Comparison of ENCODE assay signal across 30 mouse cellular contexts in the genomic region with DNA sequence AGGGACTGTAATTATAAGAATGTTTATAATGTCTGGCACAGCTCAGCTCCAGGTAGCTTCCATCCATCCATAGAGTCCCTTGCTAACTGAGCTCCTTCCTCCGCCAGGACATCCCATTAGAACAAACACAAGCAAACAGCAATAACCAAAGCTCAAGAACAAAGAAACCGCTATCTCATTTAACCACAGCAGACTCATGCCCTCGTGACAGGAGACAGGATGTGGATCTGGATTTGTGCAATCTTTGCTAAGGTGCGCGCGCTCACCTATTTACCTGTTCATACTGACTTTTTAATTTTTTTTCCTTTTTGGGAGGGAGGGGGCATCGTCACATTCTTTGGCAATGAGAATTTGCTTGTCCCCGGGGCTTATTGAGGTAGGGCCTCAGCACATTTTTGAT.
DNase-seq lines count a peak whose midpoint lies in the region; ATAC-seq and TF ChIP-seq lines count a peak whose summit lies in the region.
"Had no signal": no experiment of that assay in that cellular context is flagged by ENCODE, and none has a peak within 500 bp of the region (broad histone marks: within the 10 kb centered on the region; RNA-seq: fewer than 3 reads in every experiment).

No protein-coding gene starts in this region.

- TF ChIP-seq POLR2A in kidney, adult 2 months (IDR thresholded peaks at IDR 0.05; ENCODE audit: low read depth, low read length) = no peak
- no peak for TF ChIP-seq POLR2A in embryonic fibroblast, embryonic 13.5 days (IDR thresholded peaks at IDR 0.05; ENCODE audit: low read depth, low read length)

- 74% methylated on average over 8 of the region's 8 CpGs for WGBS in kidney, adult 2 months
- WGBS in kidney, embryonic 14.5 days = 74% methylated on average over 8 of the region's 8 CpGs

- no peak for ATAC-seq in kidney, embryonic 14.5 days (ENCODE audit: low FRiP score, low TSS enrichment)
- ATAC-seq: forebrain, embryonic 14.5 days had no signal

- H3K27me3 ChIP-seq in kidney, adult 2 months (replicated peaks; ENCODE audit: control insufficient read depth, insufficient read depth, low read length) = no peaks in the 10 kb centered on the region
- H3K27me3 ChIP-seq in kidney, embryonic 14.5 days (ENCODE audit: control insufficient read depth, insufficient read depth, low read length) = no peaks in the 10 kb centered on the region
- H3K27me3 ChIP-seq: embryonic facial prominence, embryonic 15.5 days; heart, embryonic 13.5 days; limb, embryonic 12.5 days; liver, embryonic 15.5 days; neural tube, embryonic 13.5 days had no signal

- no peak for TF ChIP-seq CTCF in kidney, adult 2 months (conservative IDR thresholded peaks at IDR 0.05; ENCODE audit: insufficient read depth, insufficient read length, low read depth, low read length)
- TF ChIP-seq CTCF in embryonic fibroblast, embryonic 13.5 days (IDR thresholded peaks at IDR 0.05; ENCODE audit: borderline replicate concordance, insufficient read depth, low read length) = no peak

- H3K9ac ChIP-seq in kidney, embryonic 14.5 days (ENCODE audit: low read depth, low read length) = no peak overlapping the region
- H3K9ac ChIP-seq: embryonic facial prominence, embryonic 15.5 days; hindbrain, embryonic 14.5 days; limb, embryonic 12.5 days; liver, embryonic 15.5 days; lung, embryonic 14.5 days; neural tube, embryonic 13.5 days had no signal

- H3K4me3 ChIP-seq in kidney, adult 2 months (ENCODE audit: insufficient read depth, low read depth, low read length) = no peak overlapping the region
- no peak overlapping the region for H3K4me3 ChIP-seq in kidney, embryonic 14.5 days (ENCODE audit: low read length)
- no peak overlapping the region for H3K4me3 ChIP-seq in embryonic fibroblast, embryonic 13.5 days (ENCODE audit: insufficient read depth, low read length)
- H3K4me3 ChIP-seq: embryonic facial prominence, embryonic 10.5 days; embryonic facial prominence, embryonic 15.5 days; heart, adult 2 months; heart, embryonic 13.5 days; limb, embryonic 12.5 days; liver, embryonic 15.5 days; midbrain, embryonic 10.5 days; myocyte; neural tube, embryonic 13.5 days had no signal

- peaks cover 2% of the 10 kb centered on the region; the same call in 1 of the 2 replicates for H3K4me1 ChIP-seq in kidney, adult 2 months (ENCODE audit: control insufficient read depth, insufficient read depth, low read length)
- 0 out of 2 replicates have a peak, but pooled peaks cover 3% of the 10 kb centered on the region for H3K4me1 ChIP-seq in kidney, embryonic 14.5 days (ENCODE audit: control insufficient read depth, insufficient read depth, low read length)
- H3K4me1 ChIP-seq in embryonic fibroblast, embryonic 13.5 days (ENCODE audit: control insufficient read depth, insufficient read depth, low read length) = peaks cover 15% of the 10 kb centered on the region

- H3K27ac ChIP-seq in kidney, adult 2 months (ENCODE audit: insufficient read depth, low read depth, low read length) = peak overlapping the region; percentile 68
- no peak overlapping the region for H3K27ac ChIP-seq in kidney, embryonic 14.5 days (ENCODE audit: low read depth, low read length)
- H3K27ac ChIP-seq in embryonic fibroblast, embryonic 13.5 days (ENCODE audit: insufficient read depth, low read length) = peak overlapping the region; percentile 54
- H3K27ac ChIP-seq: embryonic facial prominence, embryonic 10.5 days; embryonic facial prominence, embryonic 15.5 days; hindbrain, embryonic 14.5 days; limb, embryonic 12.5 days; liver, embryonic 15.5 days; midbrain, embryonic 10.5 days; neural tube, embryonic 13.5 days had no signal

- no peaks in the 10 kb centered on the region for H3K36me3 ChIP-seq in kidney, adult 2 months (ENCODE audit: control insufficient read depth, insufficient read depth, low read length)
- H3K36me3 ChIP-seq in kidney, embryonic 14.5 days (ENCODE audit: control insufficient read depth, insufficient read depth, low read length) = no peaks in the 10 kb centered on the region
- H3K36me3 ChIP-seq: embryonic facial prominence, embryonic 10.5 days; embryonic facial prominence, embryonic 15.5 days; G1E; heart, embryonic 13.5 days; limb, embryonic 12.5 days; liver, embryonic 15.5 days; midbrain, embryonic 10.5 days; neural tube, embryonic 13.5 days had no signal

- H3K9me3 ChIP-seq in kidney, embryonic 14.5 days (ENCODE audit: control insufficient read depth, low read length) = no peaks in the 10 kb centered on the region
- H3K9me3 ChIP-seq: embryonic facial prominence, embryonic 10.5 days; embryonic facial prominence, embryonic 15.5 days; heart, embryonic 13.5 days; limb, embryonic 12.5 days; liver, embryonic 15.5 days; midbrain, embryonic 10.5 days; neural tube, embryonic 13.5 days had no signal

- no peak overlapping the region for H3K4me2 ChIP-seq in kidney, embryonic 14.5 days (replicated peaks; ENCODE audit: low read depth, low read length)
- H3K4me2 ChIP-seq: embryonic facial prominence, embryonic 15.5 days; heart, embryonic 13.5 days; hindbrain, embryonic 14.5 days; limb, embryonic 12.5 days; liver, embryonic 15.5 days; lung, embryonic 14.5 days; neural tube, embryonic 13.5 days had no signal

- DNase-seq in kidney, adult 2 months = no peak
- DNase-seq in urinary bladder, postnatal 14 days (ENCODE audit: low spot score) = peak; percentile 31
- DNase-seq in urinary bladder, postnatal 25 days (ENCODE audit: low spot score) = no peak
- peak; percentile 34 for DNase-seq in yolk sac, embryonic 10.5 days (ENCODE audit: low spot score)
- DNase-seq in adrenal gland, postnatal 4 days (ENCODE audit: low spot score in 2 of 2) = no peak
- no peak for DNase-seq in left cerebral cortex, adult 18-20 months (ENCODE audit: low spot score in 2 of 2)
- DNase-seq: adrenal gland, postnatal 14 days; cerebellum, adult 18-20 months; cerebellum, postnatal 10 days; gastrocnemius, postnatal 36 days; heart, adult 2 months; heart, postnatal 10 days; kidney, adult 18-20 months; lung, embryonic 14.5 days; lung, postnatal 14 days; right cerebral cortex, postnatal 4 days; thymus, adult 2 months had no signal

Comparison
In these comparisons a context has a peak if more than half of its experiments do, and no peak if none do; other contexts are left out.
1. DNase-seq: peak in urinary bladder, postnatal 14 days (single experiment) and yolk sac, embryonic 10.5 days (single experiment); none in kidney, adult 2 months (single experiment), urinary bladder, postnatal 25 days (single experiment), adrenal gland, postnatal 4 days (0 of 2) and left cerebral cortex, adult 18-20 months (0 of 2).